Mouse (Mus musculus) E14TG2a.4 (cell line): ENCODE measurements around the gene Caap1.

Experiments
- H3K27me3 ChIP-seq: 2 replicates; pipeline ENCODE4 v1.6.1; 2014; ENCODE audit warnings: low read length, control low read depth; ENCODE audit not compliant: insufficient read depth
- H3K36me3 ChIP-seq: 2 replicates; pipeline ENCODE4 v1.6.1; 2014; ENCODE audit warnings: low read length, control low read depth; ENCODE audit not compliant: insufficient read depth
- H3K4me1 ChIP-seq: replicated peaks from 2 replicates; pipeline ENCODE4 v1.6.1; 2014; ENCODE audit warnings: low read depth, low read length, control low read depth
- H3K4me3 ChIP-seq: replicated peaks from 2 replicates; pipeline ENCODE4 v1.5.1; 2014; ENCODE audit warnings: mild to moderate bottlenecking, low read length
- H3K9me3 ChIP-seq: 2 replicates; pipeline ENCODE4 v1.6.1; 2014; ENCODE audit warnings: low read length, control low read depth
- CTCF ChIP-seq: conservative IDR thresholded peaks from 2 replicates; pipeline ENCODE4 v1.5.1; 2014; ENCODE audit warnings: low read length
- NANOG ChIP-seq: IDR thresholded peaks from 2 replicates; pipeline ENCODE4 v1.6.1; 2014; ENCODE audit warnings: borderline replicate concordance, low read length, mixed read lengths
- POU5F1 ChIP-seq: IDR thresholded peaks from 2 replicates; pipeline ENCODE4 v1.6.1; 2014; ENCODE audit warnings: low read length, borderline replicate concordance

The Caap1 gene

DNA sequence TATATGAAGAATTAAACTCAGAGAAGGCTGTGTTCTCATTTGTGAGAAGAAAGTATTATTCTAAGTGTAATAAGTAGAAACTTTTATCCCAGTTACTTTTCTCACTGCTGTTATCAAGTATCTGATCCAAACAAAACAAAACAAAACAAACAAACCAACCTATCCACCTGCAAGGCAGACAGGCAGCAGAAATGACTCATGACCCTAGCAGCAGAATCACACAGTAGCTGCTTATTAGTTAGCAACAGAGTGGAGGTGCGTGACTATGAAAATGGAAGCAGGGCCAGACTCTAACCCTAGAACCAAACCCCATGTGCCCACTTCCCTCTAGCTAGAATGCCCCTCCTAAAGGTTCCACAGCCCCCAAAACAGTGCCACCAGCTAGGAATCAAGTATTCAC lies 27.1 kb downstream of the Caap1 start:
- no peaks in the 10 kb centered on the region for H3K27me3 ChIP-seq
- H3K9me3 ChIP-seq, result no peaks in the 10 kb centered on the region
- TF ChIP-seq NANOG (no peak), CTCF (no peak), POU5F1 (no peak)
- H3K4me1 ChIP-seq, result no peaks in the 10 kb centered on the region; the same call in 1 of the 2 replicates
- H3K4me3 ChIP-seq, result no peak overlapping the region
- 0 out of 2 replicates have a peak, but pooled peaks cover 11% of the 10 kb centered on the region for H3K36me3 ChIP-seq

DNA sequence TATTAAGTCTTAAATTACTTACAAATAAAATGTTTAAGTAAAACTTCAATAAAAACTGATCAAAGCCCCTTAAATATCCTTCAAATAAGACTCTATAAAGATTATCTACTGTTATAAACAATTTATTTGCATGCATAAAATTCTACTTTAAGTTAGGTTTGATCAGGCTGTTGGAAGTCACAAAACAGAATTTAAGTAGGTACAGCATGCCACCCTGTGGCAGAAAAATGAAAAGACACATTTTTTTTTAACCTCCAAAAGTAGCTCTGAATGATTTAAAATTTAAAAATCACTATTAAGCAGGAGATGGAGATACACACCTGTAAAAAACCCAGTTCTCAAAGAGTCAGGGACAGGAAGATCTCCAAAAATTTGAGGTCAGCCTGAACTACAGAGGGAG lies 33.3 kb downstream of the Caap1 start:
- TF ChIP-seq CTCF (no peak), POU5F1 (no peak), NANOG (no peak)
- H3K27me3 ChIP-seq, result no peaks in the 10 kb centered on the region
- no peaks in the 10 kb centered on the region for H3K9me3 ChIP-seq
- H3K4me3 ChIP-seq, result no peak overlapping the region
- 0 out of 2 replicates have a peak, but pooled peaks cover 5% of the 10 kb centered on the region for H3K36me3 ChIP-seq
- H3K4me1 ChIP-seq, result no peaks in the 10 kb centered on the region; the same call in 1 of the 2 replicates

DNA sequence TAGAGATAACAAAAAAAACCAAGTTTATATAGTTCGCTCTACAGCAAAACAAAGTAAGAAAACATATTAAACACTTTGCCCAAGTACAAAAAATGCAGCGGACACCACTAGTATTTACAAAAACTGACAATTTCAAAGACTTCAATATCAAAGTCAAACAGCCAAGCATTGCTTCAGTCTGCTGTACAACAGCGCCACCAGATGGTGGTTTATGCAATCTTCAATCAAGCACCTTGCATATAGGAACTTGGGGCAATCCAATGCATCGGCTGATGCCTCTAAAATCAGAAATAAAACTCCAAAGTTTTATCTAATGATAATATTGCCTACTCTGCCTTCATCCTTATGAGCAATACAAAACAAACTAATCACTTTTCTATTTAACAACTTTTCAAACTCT lies 39.0 kb downstream of the Caap1 start:
- Histone ChIP-seq H3K36me3 (peaks cover 20% of the 10 kb centered on the region), H3K4me3 (no peak overlapping the region), H3K9me3 (peaks cover 8% of the 10 kb centered on the region), H3K27me3 (no peaks in the 10 kb centered on the region), H3K4me1 (no peaks in the 10 kb centered on the region)
- no peak for TF ChIP-seq POU5F1
- TF ChIP-seq NANOG, result no peak
- peak; percentile 68 for TF ChIP-seq CTCF

DNA sequence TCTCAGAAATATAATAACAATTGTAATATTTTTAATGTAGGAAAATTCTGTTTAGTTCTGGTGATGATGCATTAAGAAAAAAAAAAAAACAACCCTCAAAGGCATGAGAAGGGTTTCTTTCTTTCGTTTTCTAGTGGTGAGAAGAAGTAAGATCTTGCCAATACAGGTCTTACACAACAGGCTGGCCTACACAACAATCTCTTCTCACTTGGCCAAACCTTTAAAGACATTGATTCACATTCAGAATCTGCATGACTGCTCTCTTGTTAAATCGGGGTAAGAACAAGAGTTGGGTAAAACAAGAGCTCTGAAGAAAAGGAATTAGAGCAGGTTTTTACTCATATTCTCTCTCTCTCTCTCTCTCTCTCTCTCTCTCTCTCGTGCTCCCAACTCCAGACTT lies 41.2 kb downstream of the Caap1 start:
- Histone ChIP-seq H3K9me3 (peaks cover 12% of the 10 kb centered on the region), H3K36me3 (peaks cover 36% of the 10 kb centered on the region), H3K4me3 (no peak overlapping the region), H3K27me3 (no peaks in the 10 kb centered on the region), H3K4me1 (no peaks in the 10 kb centered on the region)
- no peak for TF ChIP-seq CTCF
- no peak for TF ChIP-seq NANOG

DNA sequence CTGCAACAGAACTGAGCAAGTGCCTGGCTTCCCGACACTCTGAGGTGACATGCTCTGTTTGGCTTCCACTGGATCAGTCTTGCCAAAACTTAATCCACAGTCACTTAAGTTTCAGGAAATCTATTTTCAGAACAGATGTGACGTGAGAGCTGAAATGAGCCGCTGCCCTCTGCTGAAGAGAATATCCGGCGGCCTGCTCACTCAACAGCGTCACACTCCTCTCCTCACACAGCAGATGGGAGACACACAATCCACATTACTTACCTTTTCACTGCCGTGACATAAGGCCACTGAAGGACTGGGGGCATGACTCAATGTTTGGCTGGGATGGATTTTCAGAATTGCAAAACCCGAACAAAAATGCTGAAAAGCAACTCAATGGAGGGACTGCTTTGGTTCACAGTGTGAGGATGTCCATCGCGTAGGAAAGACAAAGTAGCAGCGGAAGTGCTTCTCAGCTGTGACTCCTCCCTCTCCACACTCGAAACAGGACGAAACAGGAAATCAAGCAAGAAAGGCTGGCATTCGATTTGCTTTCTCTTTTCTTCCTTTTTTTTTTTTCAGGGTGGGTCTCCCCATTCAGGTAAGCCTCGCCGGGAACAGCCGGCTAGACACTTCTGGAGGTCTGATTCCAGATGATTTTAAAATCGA lies 79.7 kb downstream of the Caap1 start:
- Histone ChIP-seq H3K4me1 (peaks cover 10% of the 10 kb centered on the region), H3K36me3 (0 out of 2 replicates have a peak, but pooled peaks cover 3% of the 10 kb centered on the region), H3K9me3 (no peaks in the 10 kb centered on the region), H3K4me3 (peak overlapping the region; percentile 56), H3K27me3 (no peaks in the 10 kb centered on the region)
- no peak for TF ChIP-seq NANOG
- TF ChIP-seq CTCF, result no peak
- no peak for TF ChIP-seq POU5F1

DNA sequence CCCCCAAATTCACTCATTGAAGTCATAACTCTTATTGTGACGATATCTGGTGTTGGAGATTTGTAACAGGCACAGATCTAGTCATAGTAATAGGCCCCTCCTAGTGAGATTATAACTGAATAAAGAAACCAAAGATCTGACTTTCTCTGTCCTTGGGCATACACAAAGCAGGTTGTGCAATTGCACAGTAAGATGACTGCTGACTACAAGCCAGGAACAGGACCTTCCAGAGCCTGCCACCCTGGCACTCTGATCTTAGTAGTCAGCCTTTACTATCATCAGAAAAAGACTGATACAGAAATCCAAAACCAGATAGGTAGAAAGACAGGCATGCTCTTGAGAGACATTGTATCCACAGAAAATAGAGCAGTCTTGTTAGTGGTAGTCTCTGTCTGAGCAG lies 83.3 kb downstream of the Caap1 start:
- no peak overlapping the region for H3K4me3 ChIP-seq
- TF ChIP-seq NANOG (no peak), POU5F1 (no peak), CTCF (no peak)
- H3K4me1 ChIP-seq, result peaks cover 10% of the 10 kb centered on the region

DNA sequence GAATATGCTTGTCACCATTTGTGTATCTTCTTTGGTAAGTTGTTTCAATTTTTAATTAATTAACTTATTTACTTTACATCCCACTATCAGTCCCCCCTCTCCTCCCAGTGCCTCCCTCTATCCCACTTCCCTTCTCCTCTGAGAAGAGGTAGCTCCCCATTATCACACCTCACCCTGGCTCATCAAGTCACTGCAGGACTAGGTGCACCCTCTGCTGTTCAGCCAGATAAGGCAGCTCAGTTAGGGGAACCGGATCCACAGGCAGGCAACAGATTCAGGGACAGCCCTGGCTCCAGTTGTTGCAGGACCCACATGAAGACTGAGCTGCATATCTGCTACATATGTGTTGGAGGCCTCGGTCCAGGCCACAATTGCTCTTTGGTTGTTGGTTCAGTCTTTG lies 97.2 kb downstream of the Caap1 start:
- no peaks in the 10 kb centered on the region for H3K27me3 ChIP-seq
- H3K36me3 ChIP-seq, result peaks cover 15% of the 10 kb centered on the region
- peaks cover 7% of the 10 kb centered on the region; the same call in 1 of the 2 replicates for H3K9me3 ChIP-seq
- H3K4me3 ChIP-seq, result no peak overlapping the region
- no peak for TF ChIP-seq CTCF
- TF ChIP-seq NANOG, result no peak
- H3K4me1 ChIP-seq, result no peaks in the 10 kb centered on the region

More for the DNA sequence above, 83.3 kb downstream of the Caap1 start:
- H3K36me3 ChIP-seq, result 0 out of 2 replicates have a peak, but pooled peaks cover 3% of the 10 kb centered on the region
- no peaks in the 10 kb centered on the region for H3K9me3 ChIP-seq
- H3K27me3 ChIP-seq, result no peaks in the 10 kb centered on the region

DNA sequence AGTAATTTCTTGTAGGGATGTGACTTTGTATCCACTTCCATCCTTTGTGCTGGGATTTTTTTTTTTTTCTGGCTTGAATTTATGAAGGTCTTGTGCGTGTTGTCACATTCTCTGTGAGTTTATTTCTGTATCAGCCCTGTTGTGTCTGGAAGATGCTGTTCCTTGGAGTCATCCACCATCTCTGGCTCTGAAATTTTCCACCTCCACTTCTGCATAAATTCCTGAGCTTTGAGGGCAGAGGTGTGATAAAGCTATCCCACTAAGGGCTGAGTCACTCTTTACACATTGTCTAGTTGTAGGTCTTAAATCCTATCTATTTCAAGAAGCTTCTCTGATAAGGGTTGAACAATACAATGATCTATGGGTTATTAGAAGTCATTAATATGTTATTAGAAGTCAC lies 101.7 kb downstream of the Caap1 start:
- no peak for TF ChIP-seq NANOG
- no peak for TF ChIP-seq POU5F1
- no peak for TF ChIP-seq CTCF
- no peaks in the 10 kb centered on the region for H3K4me1 ChIP-seq

More for the DNA sequence above, 101.7 kb downstream of the Caap1 start:
- no peak overlapping the region for H3K4me3 ChIP-seq
- H3K27me3 ChIP-seq, result no peaks in the 10 kb centered on the region
- H3K36me3 ChIP-seq, result no peaks in the 10 kb centered on the region
- H3K9me3 ChIP-seq, result 0 out of 2 replicates have a peak, but pooled peaks cover 4% of the 10 kb centered on the region
